Mouse (Mus musculus) heart, embryonic 11.5 days (tissue): ENCODE results near the gene Fut1. TPM values are rescaled to one million over a fixed set of nuclear protein-coding genes. Genes with fewer than 3 reads are reported as not detected.

Experiments
- ATAC-seq: fragments of 200-750 bp; cut with Nextera tagmentation; replicated peaks from 2 replicates; pipeline ENCODE4 v1.8.0; 2017; ENCODE audit warnings: moderate library complexity; ENCODE audit not compliant: insufficient number of reproducible peaks, low FRiP score, low TSS enrichment
- H3K27ac ChIP-seq: fragments of 300-500 bp; sonication (generic); 2 replicates; pipeline ENCODE4 v1.5.1; 2014; ENCODE audit warnings: mild to moderate bottlenecking, low read depth, low read length
- H3K27me3 ChIP-seq: fragments of 300-500 bp; sonication (generic); 2 replicates; pipeline ENCODE4 v1.6.1; 2014; ENCODE audit warnings: mild to moderate bottlenecking, low read length, mixed read lengths; ENCODE audit not compliant: control insufficient read depth, insufficient read depth
- H3K36me3 ChIP-seq: fragments of 300-500 bp; sonication (generic); 2 replicates; pipeline ENCODE4 v1.6.1; 2014; ENCODE audit warnings: mild to moderate bottlenecking, low read length, moderate library complexity, mixed read lengths; ENCODE audit not compliant: control insufficient read depth, insufficient read depth
- H3K4me1 ChIP-seq: fragments of 300-500 bp; sonication (generic); 2 replicates; pipeline ENCODE4 v1.6.1; 2014; ENCODE audit warnings: low read length; ENCODE audit not compliant: control insufficient read depth, insufficient read depth
- H3K4me2 ChIP-seq: fragments of 300-500 bp; sonication (generic); 2 replicates; pipeline ENCODE4 v1.6.1; 2014; ENCODE audit warnings: mild to moderate bottlenecking, moderate library complexity
- H3K4me3 ChIP-seq: fragments of 300-500 bp; sonication (generic); 2 replicates; pipeline ENCODE4 v1.5.1; 2014; ENCODE audit warnings: low read depth, low read length
- H3K9ac ChIP-seq: fragments of 300-500 bp; sonication (generic); 2 replicates; pipeline ENCODE4 v1.6.1; 2014; ENCODE audit warnings: mild to moderate bottlenecking, low read depth, low read length, moderate library complexity
- H3K9me3 ChIP-seq: fragments of 300-500 bp; sonication (generic); replicated peaks from 2 replicates; pipeline ENCODE4 v1.6.1; 2016; ENCODE audit warnings: low read length; ENCODE audit not compliant: control insufficient read depth
- WGBS: fragments of 180-500 bp; shearing (Covaris S2); extraction: QIAGEN DNeasy Blood & Tissue Kit; methylation state at CpG from one replicate; pipeline ENCODE4 v1.1.7; 2014; ENCODE audit not compliant: insufficient replicate concordance; 5-methylcytosine and 5-hydroxymethylcytosine counted together
- polyA plus RNA-seq: library from polyadenylated mRNA; unstranded; fragments of >200 nt; fragmentation: Nextera tagmentation; extraction: Ambion mirVana; gene quantifications from 2 replicates; pipeline ENCODE4 v1.2.1, GENCODE M21; 2014

Fut1 gene
- polyA plus RNA-seq, 1 experiment from 2014 or later: not detected

GRCm38 (mm10) chr7:45619592-45619991 is 2.5 kb downstream of the Fut1 start:
- Histone ChIP-seq H3K4me2 (no peak overlapping the region), H3K36me3 (no peaks in the 10 kb centered on the region), H3K27me3 (peaks cover 49% of the 10 kb centered on the region), H3K9ac (no peak overlapping the region), H3K4me1 (0 out of 2 replicates have a peak, but pooled peaks cover 3% of the 10 kb centered on the region), H3K4me3 (no peak overlapping the region), H3K27ac (no peak overlapping the region), H3K9me3 (no peaks in the 10 kb centered on the region; the same call in 1 of the 2 replicates)
- no peak for ATAC-seq
- 85% methylated on average over 5 of the region's 5 CpGs for WGBS

- 20% methylated on average over 9 of the region's 9 CpGs for WGBS
- ATAC-seq: 0 out of 2 replicates have a peak, but pooled peaks have one; percentile 9
- Histone ChIP-seq H3K9me3 (no peaks in the 10 kb centered on the region; the same call in 1 of the 2 replicates), H3K27ac (no peak within 1 kb of the TSS), H3K36me3 (no peaks in the 10 kb centered on the region), H3K4me3 (no peak within 1 kb of the TSS), H3K27me3 (peaks cover 37% of the 10 kb centered on the region), H3K4me2 (peak within 1 kb of the TSS; percentile 40), H3K9ac (no peak within 1 kb of the TSS), H3K4me1 (0 out of 2 replicates have a peak, but pooled peaks cover 3% of the 10 kb centered on the region)
Measured at GRCm38 (mm10) chr7:45621443-45621842, 4.4 kb downstream of the Fut1 start, which contains the start of gene Izumo1. Izumo1 (plus strand) TSS chr7:45621811.

GRCm38 (mm10) chr7:45623507-45623906 is 6.4 kb downstream of the Fut1 start:
- Histone ChIP-seq H3K9ac (no peak overlapping the region), H3K4me2 (no peak overlapping the region)

GRCm38 (mm10) chr7:45624718-45625117 is 7.6 kb downstream of the Fut1 start:
- Histone ChIP-seq H3K4me2 (no peak overlapping the region), H3K4me3 (no peak overlapping the region), H3K9me3 (no peaks in the 10 kb centered on the region; the same call in 1 of the 2 replicates), H3K9ac (no peak overlapping the region), H3K27ac (no peak overlapping the region), H3K36me3 (no peaks in the 10 kb centered on the region), H3K27me3 (peaks cover 19% of the 10 kb centered on the region), H3K4me1 (peaks cover 4% of the 10 kb centered on the region; the same call in 1 of the 2 replicates)
- 55% methylated on average over 3 of the region's 3 CpGs for WGBS
- no peak for ATAC-seq

More at GRCm38 (mm10) chr7:45623507-45623906, 6.4 kb downstream of the Fut1 start:
- Histone ChIP-seq H3K27ac (no peak overlapping the region), H3K36me3 (no peaks in the 10 kb centered on the region), H3K4me3 (no peak overlapping the region), H3K4me1 (peaks cover 3% of the 10 kb centered on the region; the same call in 1 of the 2 replicates), H3K9me3 (no peaks in the 10 kb centered on the region; the same call in 1 of the 2 replicates), H3K27me3 (peaks cover 30% of the 10 kb centered on the region)
- ATAC-seq: no peak
- 88% methylated on average over 11 of the region's 11 CpGs for WGBS

GRCm38 (mm10) chr7:45625481-45625880 is 8.4 kb downstream of the Fut1 start:
- Histone ChIP-seq H3K4me3 (no peak overlapping the region), H3K27ac (no peak overlapping the region), H3K4me2 (no peak overlapping the region), H3K4me1 (peaks cover 4% of the 10 kb centered on the region; the same call in 1 of the 2 replicates), H3K9ac (no peak overlapping the region), H3K36me3 (no peaks in the 10 kb centered on the region), H3K9me3 (no peaks in the 10 kb centered on the region; the same call in 1 of the 2 replicates), H3K27me3 (peaks cover 21% of the 10 kb centered on the region)
- WGBS: 82% methylated on average over 8 of the region's 8 CpGs
- ATAC-seq: no peak

GRCm38 (mm10) chr7:45626571-45627076 is 9.5 kb downstream of the Fut1 start:
- peaks cover 21% of the 10 kb centered on the region for H3K27me3 ChIP-seq
- no peak overlapping the region for H3K4me3 ChIP-seq
- peaks cover 4% of the 10 kb centered on the region; the same call in 1 of the 2 replicates for H3K4me1 ChIP-seq
- H3K27ac ChIP-seq: peak overlapping the region; percentile 65
- no peaks in the 10 kb centered on the region for H3K36me3 ChIP-seq
- H3K9ac ChIP-seq: no peak overlapping the region
- no peak for ATAC-seq
- no peaks in the 10 kb centered on the region; the same call in 1 of the 2 replicates for H3K9me3 ChIP-seq
- H3K4me2 ChIP-seq: peak overlapping the region; percentile 93; the same call in 1 of the 2 replicates
- 70% methylated on average over 7 of the region's 7 CpGs for WGBS

GRCm38 (mm10) chr7:45627261-45627660 is 10.2 kb downstream of the Fut1 start, which contains the start of gene Rasip1:
Rasip1 (plus strand) TSS chr7:45627488.
- 58% methylated on average over 9 of the region's 9 CpGs for WGBS
- peak within 1 kb of the TSS; percentile 56 for H3K4me3 ChIP-seq
- peaks cover 21% of the 10 kb centered on the region for H3K27me3 ChIP-seq
- no peaks in the 10 kb centered on the region for H3K36me3 ChIP-seq
- ATAC-seq: 0 out of 2 replicates have a peak, but pooled peaks have one; percentile 25
- no peaks in the 10 kb centered on the region; the same call in 1 of the 2 replicates for H3K9me3 ChIP-seq
- H3K4me2 ChIP-seq: peak within 1 kb of the TSS; percentile 93
- peak within 1 kb of the TSS; percentile 65 for H3K27ac ChIP-seq
- peaks cover 7% of the 10 kb centered on the region; the same call in 1 of the 2 replicates for H3K4me1 ChIP-seq
- H3K9ac ChIP-seq: peak within 1 kb of the TSS; percentile 81

GRCm38 (mm10) chr7:45628364-45629294 is 11.5 kb downstream of the Fut1 start:
- H3K4me1 ChIP-seq: peaks cover 15% of the 10 kb centered on the region
- H3K4me2 ChIP-seq: peak overlapping the region; percentile 93
- peak; percentile 51 for ATAC-seq
- peak overlapping the region; percentile 56 for H3K4me3 ChIP-seq
- 2% methylated on average over 96 of the region's 105 CpGs for WGBS
- H3K9me3 ChIP-seq: no peaks in the 10 kb centered on the region
- H3K27me3 ChIP-seq: peaks cover 21% of the 10 kb centered on the region
- H3K27ac ChIP-seq: peak overlapping the region; percentile 65; the same call in 1 of the 2 replicates
- peak overlapping the region; percentile 81 for H3K9ac ChIP-seq
- no peaks in the 10 kb centered on the region for H3K36me3 ChIP-seq
